Comparison of ENCODE assay signal across 25 mouse cellular contexts in genomic region chr15:62190977-62191614, GRCm38 (mm10).
A peak's percentile ranks its signal among the peaks of the same experiment; 100 is the strongest.
DNase-seq lines count a peak whose midpoint lies in the region; ATAC-seq and TF ChIP-seq lines count a peak whose summit lies in the region.
"Had no signal": no experiment of that assay in that cellular context is flagged by ENCODE, and none has a peak within 500 bp of the region (broad histone marks: within the 10 kb centered on the region; RNA-seq: fewer than 3 reads in every experiment).

No protein-coding gene starts in this region.

- no peaks in the 10 kb centered on the region for H3K9me3 ChIP-seq in liver, embryonic 11.5 days (ENCODE audit: control insufficient read depth, low read length)
- H3K9me3 ChIP-seq in liver, postnatal 0 days (ENCODE audit: low read length) = no peaks in the 10 kb centered on the region
- H3K9me3 ChIP-seq in forebrain, embryonic 13.5 days (replicated peaks) = no peaks in the 10 kb centered on the region
- H3K9me3 ChIP-seq: forebrain, embryonic 12.5 days; hindbrain, embryonic 10.5 days; limb, embryonic 13.5 days; midbrain, embryonic 10.5 days; neural tube, embryonic 15.5 days had no signal

- no peak overlapping the region; the same call in 1 of the 2 replicates for H3K9ac ChIP-seq in liver, embryonic 11.5 days (ENCODE audit: low read depth, low read length)
- H3K9ac ChIP-seq in liver, postnatal 0 days (replicated peaks) = no peak overlapping the region
- H3K9ac ChIP-seq in forebrain, embryonic 13.5 days = no peak overlapping the region
- H3K9ac ChIP-seq: forebrain, embryonic 12.5 days; limb, embryonic 13.5 days; lung, embryonic 14.5 days; neural tube, embryonic 15.5 days had no signal

- no peak for TF ChIP-seq CTCF in liver, postnatal 0 days (IDR thresholded peaks at IDR 0.05; ENCODE audit: low read depth)

- no peak overlapping the region for H3K4me3 ChIP-seq in liver, embryonic 11.5 days (ENCODE audit: low read depth, low read length)
- H3K4me3 ChIP-seq in liver, postnatal 0 days (ENCODE audit: low read depth, low read length) = no peak overlapping the region
- H3K4me3 ChIP-seq in forebrain, embryonic 13.5 days = no peak overlapping the region
- H3K4me3 ChIP-seq: forebrain, embryonic 12.5 days; hindbrain, embryonic 10.5 days; layer of hippocampus, adult 2 months; limb, embryonic 13.5 days; midbrain, embryonic 10.5 days; neural tube, embryonic 15.5 days had no signal

- peak overlapping the region; percentile 44 for H3K4me2 ChIP-seq in liver, embryonic 11.5 days
- peak overlapping the region; percentile 10 for H3K4me2 ChIP-seq in liver, postnatal 0 days (ENCODE audit: low read depth, low read length)
- no peak overlapping the region for H3K4me2 ChIP-seq in forebrain, embryonic 13.5 days
- H3K4me2 ChIP-seq: forebrain, embryonic 12.5 days; heart, embryonic 11.5 days; limb, embryonic 13.5 days; lung, embryonic 14.5 days; neural tube, embryonic 15.5 days had no signal

- TF ChIP-seq EP300 in liver, postnatal 0 days (IDR thresholded peaks at IDR 0.05; ENCODE audit: low read depth) = peak; percentile 88

- peak overlapping the region; percentile 95 for H3K27ac ChIP-seq in liver, embryonic 11.5 days (ENCODE audit: low read depth, low read length)
- H3K27ac ChIP-seq in liver, postnatal 0 days (ENCODE audit: low read depth) = peak overlapping the region; percentile 62
- H3K27ac ChIP-seq in forebrain, embryonic 13.5 days = no peak overlapping the region
- H3K27ac ChIP-seq: forebrain, embryonic 12.5 days; hindbrain, embryonic 10.5 days; layer of hippocampus, adult 2 months; limb, embryonic 13.5 days; midbrain, embryonic 10.5 days; neural tube, embryonic 15.5 days had no signal

- H3K36me3 ChIP-seq in liver, embryonic 11.5 days (ENCODE audit: control insufficient read depth, insufficient read depth, low read length) = peaks cover 3% of the 10 kb centered on the region; the same call in 1 of the 2 replicates
- H3K36me3 ChIP-seq in liver, postnatal 0 days (replicated peaks; ENCODE audit: insufficient read depth, low read length) = no peaks in the 10 kb centered on the region
- H3K36me3 ChIP-seq in forebrain, embryonic 13.5 days (ENCODE audit: poor library complexity, severe bottlenecking) = no peaks in the 10 kb centered on the region
- H3K36me3 ChIP-seq: forebrain, embryonic 12.5 days; hindbrain, embryonic 10.5 days; limb, embryonic 13.5 days; midbrain, embryonic 10.5 days; neural tube, embryonic 15.5 days had no signal

- peak; percentile 95 for ATAC-seq in liver, embryonic 11.5 days (replicated peaks; ENCODE audit: low FRiP score)
- ATAC-seq in liver, postnatal 0 days = peak; percentile 91
- ATAC-seq in forebrain, embryonic 13.5 days = no peak
- ATAC-seq: hindbrain, embryonic 16.5 days; intestine, embryonic 16.5 days; Patski had no signal

- DNase-seq in MEL-GATA-1-ER (ENCODE audit: extremely low read depth, low read depth) = peak; percentile 91
- DNase-seq in c-Kit-positive CD71-positive TER-119-positive erythroid progenitor cells, embryonic 14.5 days (ENCODE audit: low spot score) = peak; percentile 79
- DNase-seq in liver, embryonic 11.5 days (ENCODE audit: low spot score) = no peak
- DNase-seq in liver, postnatal 0 days = peak; percentile 26
- no peak for DNase-seq in frontal cortex, postnatal 14 days (ENCODE audit: low spot score in 2 of 2)
- DNase-seq in thymus, postnatal 0 days (ENCODE audit: low spot score) = no peak
- no peak for DNase-seq in layer of hippocampus, postnatal 25 days (ENCODE audit: extremely low spot score in 1 of 2, low spot score in 1 of 2)
- DNase-seq: adrenal gland, adult 8-10 months; cerebellum, adult 9-10 months; kidney, postnatal 25 days; lung, embryonic 14.5 days; lung, postnatal 36 days; right cerebral cortex, postnatal 14 days; thymus, postnatal 14 days had no signal

- peaks cover 26% of the 10 kb centered on the region for H3K4me1 ChIP-seq in liver, embryonic 11.5 days (replicated peaks; ENCODE audit: control insufficient read depth, insufficient read depth, low read length)
- peaks cover 9% of the 10 kb centered on the region for H3K4me1 ChIP-seq in liver, postnatal 0 days (ENCODE audit: insufficient read depth)
- peaks cover 9% of the 10 kb centered on the region; the same call in 1 of the 2 replicates for H3K4me1 ChIP-seq in forebrain, embryonic 13.5 days
- H3K4me1 ChIP-seq: hindbrain, embryonic 10.5 days; midbrain, embryonic 10.5 days; neural tube, embryonic 15.5 days had no signal

- H3K27me3 ChIP-seq in liver, embryonic 11.5 days (replicated peaks; ENCODE audit: control insufficient read depth, insufficient read depth, low read length) = no peaks in the 10 kb centered on the region
- no peaks in the 10 kb centered on the region for H3K27me3 ChIP-seq in liver, postnatal 0 days (ENCODE audit: insufficient read depth, low read length)
- H3K27me3 ChIP-seq in forebrain, embryonic 13.5 days = no peaks in the 10 kb centered on the region
- H3K27me3 ChIP-seq: forebrain, embryonic 12.5 days; limb, embryonic 13.5 days; neural tube, embryonic 15.5 days; Patski had no signal

- 64% methylated on average over 5 of the region's 5 CpGs for WGBS in liver, embryonic 11.5 days
- WGBS in liver, postnatal 0 days (ENCODE audit: insufficient replicate concordance) = 64% methylated on average over 5 of the region's 5 CpGs
- WGBS in forebrain, embryonic 13.5 days = 86% methylated on average over 5 of the region's 5 CpGs

Comparison
In these comparisons a context has a peak if more than half of its experiments do, and no peak if none do; other contexts are left out.
1. DNase-seq: peak in MEL-GATA-1-ER (single experiment), c-Kit-positive CD71-positive TER-119-positive erythroid progenitor cells, embryonic 14.5 days (single experiment) and liver, postnatal 0 days (single experiment); none in liver, embryonic 11.5 days (single experiment), frontal cortex, postnatal 14 days (0 of 2), thymus, postnatal 0 days (single experiment) and layer of hippocampus, postnatal 25 days (0 of 2).